Mouse (Mus musculus) layer of hippocampus, adult 9-10 months (tissue): ENCODE results near the gene Cib3.

ENCODE experiments used
- DNase-seq: peaks from one replicate; pipeline ENCODE4 v3.0.0; 2022; ENCODE audit warnings: low spot score

Cib3 gene

GRCm38 (mm10) chr8:72210222-72210621, 2.4 kb downstream of the Cib3 start:
- DNase-seq, result no peak

- no peak for DNase-seq
Observed at GRCm38 (mm10) chr8:72208582-72208981, 4.1 kb downstream of the Cib3 start.

- no peak for DNase-seq
Observed at GRCm38 (mm10) chr8:72197997-72198396, 14.6 kb downstream of the Cib3 start.

- no peak for DNase-seq
Observed at GRCm38 (mm10) chr8:72192065-72192464, 20.6 kb downstream of the Cib3 start.

GRCm38 (mm10) chr8:72190215-72190539, 22.5 kb downstream of the Cib3 start:
- DNase-seq, result no peak

- no peak for DNase-seq
Observed at GRCm38 (mm10) chr8:72189417-72190214, 23.0 kb downstream of the Cib3 start, which contains the start of gene Hsh2d. Hsh2d (plus strand) TSS chr8:72189638.

- DNase-seq, result no peak
Observed at GRCm38 (mm10) chr8:72187793-72188331, 24.8 kb downstream of the Cib3 start.

GRCm38 (mm10) chr8:72183554-72184202, 29.0 kb downstream of the Cib3 start:
- no peak for DNase-seq

- DNase-seq, result peak; percentile 65
Observed at GRCm38 (mm10) chr8:72177346-72177925, 35.2 kb downstream of the Cib3 start.

- DNase-seq, result no peak
Observed at GRCm38 (mm10) chr8:72169681-72170249, 42.9 kb downstream of the Cib3 start.

- DNase-seq, result no peak
Observed at GRCm38 (mm10) chr8:72169098-72169668, 43.5 kb downstream of the Cib3 start.

- DNase-seq, result no peak
Observed at GRCm38 (mm10) chr8:72162821-72163220, 49.8 kb downstream of the Cib3 start.

- peak; percentile 99 for DNase-seq
Observed at GRCm38 (mm10) chr8:72160707-72161697, 51.6 kb downstream of the Cib3 start, which contains the start of gene Rab8a. Rab8a (plus strand) TSS chr8:72161200.

GRCm38 (mm10) chr8:72160007-72160406, 52.6 kb downstream of the Cib3 start:
- DNase-seq, result no peak

- no peak for DNase-seq
Observed at GRCm38 (mm10) chr8:72158726-72159125, 53.9 kb downstream of the Cib3 start.

- no peak for DNase-seq
Observed at GRCm38 (mm10) chr8:72158096-72158495, 54.5 kb downstream of the Cib3 start.
